ENCODE assay signal across 11 mouse cellular contexts in the genomic region with DNA sequence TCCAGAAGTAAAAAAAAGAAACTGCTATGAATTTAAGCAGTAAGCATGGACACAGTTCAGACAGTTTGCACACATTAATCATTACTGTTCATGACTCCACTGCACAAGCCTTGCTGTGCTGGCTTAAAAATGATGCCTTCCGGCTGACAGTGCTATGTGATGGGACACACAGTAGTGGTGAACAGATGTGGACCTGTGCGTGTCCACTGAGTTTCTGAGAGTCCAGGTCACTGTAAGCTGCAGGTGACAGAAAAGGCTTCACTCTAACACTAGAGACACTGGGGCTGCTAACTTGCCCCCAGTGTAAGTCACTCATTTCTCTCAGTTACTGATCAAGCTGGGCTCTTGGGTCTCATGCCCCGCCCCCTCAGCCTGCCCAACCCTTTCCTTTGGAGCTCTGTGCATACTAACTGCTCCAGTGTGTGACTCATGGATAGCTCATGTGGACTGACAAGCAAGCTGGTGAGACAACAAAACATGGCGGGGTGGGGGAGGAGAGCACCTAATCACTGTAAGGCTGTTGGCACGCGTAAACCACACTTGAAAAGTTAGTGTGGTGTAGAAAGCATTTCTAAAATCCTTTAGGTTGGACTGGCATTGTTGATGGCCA. TPM values are rescaled to one million over a fixed set of nuclear protein-coding genes. Genes with fewer than 3 reads are reported as not detected.
DNase-seq lines count a peak whose midpoint lies in the region; ATAC-seq and TF ChIP-seq lines count a peak whose summit lies in the region.
"Had no signal": no experiment of that assay in that cellular context is flagged by ENCODE, and none has a peak within 500 bp of the region (broad histone marks: within the 10 kb centered on the region; RNA-seq: fewer than 3 reads in every experiment).

No protein-coding gene starts in this region.

- no peak overlapping the region for H3K4me3 ChIP-seq in hindbrain, embryonic 10.5 days
- H3K4me3 ChIP-seq in thymus, adult 2 months (ENCODE audit: control insufficient read depth, insufficient read depth, low read length), result no peak overlapping the region

- H3K4me1 ChIP-seq in hindbrain, embryonic 10.5 days (replicated peaks), result peaks cover 4% of the 10 kb centered on the region; the same call in 1 of the 2 replicates
- H3K4me1 ChIP-seq in thymus, adult 2 months (replicated peaks; ENCODE audit: control insufficient read depth, insufficient read depth, low read length), result no peaks in the 10 kb centered on the region

- H3K27me3 ChIP-seq in hindbrain, embryonic 10.5 days (ENCODE audit: insufficient read depth, poor library complexity, severe bottlenecking), result no peaks in the 10 kb centered on the region
- H3K27me3 ChIP-seq in thymus, adult 2 months (ENCODE audit: control insufficient read depth, insufficient read depth, low read length), result no peaks in the 10 kb centered on the region

- no peak for TF ChIP-seq POLR2A in thymus, adult 2 months (IDR thresholded peaks at IDR 0.05; ENCODE audit: control insufficient read depth, extremely low read depth, insufficient read depth, low read length, poor library complexity)

- WGBS in hindbrain, embryonic 10.5 days, result 84% methylated on average over 6 of the region's 6 CpGs
- 96% methylated on average over 6 of the region's 6 CpGs for WGBS in thymus, adult 2 months

- no peaks in the 10 kb centered on the region for H3K9me3 ChIP-seq in hindbrain, embryonic 10.5 days

- H3K27ac ChIP-seq in hindbrain, embryonic 10.5 days, result no peak overlapping the region
- no peak overlapping the region for H3K27ac ChIP-seq in thymus, adult 2 months (ENCODE audit: control insufficient read depth, insufficient read depth, low read length)

- TF ChIP-seq CTCF in thymus, adult 2 months (IDR thresholded peaks at IDR 0.05; ENCODE audit: borderline replicate concordance, control insufficient read depth, extremely low read depth, insufficient read depth, low read length, poor library complexity), result no peak

- no peak for DNase-seq in frontal cortex, postnatal 25 days (ENCODE audit: low spot score in 2 of 2)
- DNase-seq in right cerebral cortex, postnatal 14 days, result peak; percentile 28
- DNase-seq in right cerebral cortex, postnatal 25 days, result no peak
- peak; percentile 53 for DNase-seq in kidney, postnatal 10 days
- DNase-seq in urinary bladder, postnatal 36 days (ENCODE audit: low spot score in 2 of 2), result peak; percentile 46 to 54
- DNase-seq in hindbrain, embryonic 10.5 days (ENCODE audit: low spot score), result no peak
- DNase-seq in thymus, adult 2 months, result no peak

- peak; percentile 80 for ATAC-seq in frontal cortex, adult (ENCODE audit: low TSS enrichment)
- ATAC-seq: CD4-positive, CD25-positive, alpha-beta regulatory T cell, adult 4 months had no signal

- H3K36me3 ChIP-seq in hindbrain, embryonic 10.5 days, result no peaks in the 10 kb centered on the region
- no peaks in the 10 kb centered on the region for H3K36me3 ChIP-seq in thymus, adult 2 months (ENCODE audit: control insufficient read depth, insufficient read depth, low read length)

RNA-seq across cellular contexts. Expression of a gene that starts 23.5 kb away (rescaled TPM):
- 81.5 and 99.5 TPM in 2 replicates for polyA plus RNA-seq in hindbrain, embryonic 10.5 days (2016; fragmentation: Nextera tagmentation; extraction: Ambion mirVana)
- polyA plus RNA-seq in thymus, adult 2 months (2012; rRNA removed), result 145 and 155 TPM in 2 replicates

RNA-seq across cellular contexts. Expression of a gene that starts 43.1 kb away (rescaled TPM):
- polyA plus RNA-seq in hindbrain, embryonic 10.5 days (2016; fragmentation: Nextera tagmentation; extraction: Ambion mirVana), result not detected in 2 replicates
- polyA plus RNA-seq in thymus, adult 2 months (2012; rRNA removed), result 0.05 and 0.09 TPM in 2 replicates
- polyA plus RNA-seq: CD4-positive, CD25-positive, alpha-beta regulatory T cell, adult 4 months; heart, embryonic 16.5 days; limb, embryonic 11.5 days had no signal

Comparison
In these comparisons a context has a peak if more than half of its experiments do, and no peak if none do; other contexts are left out.
1. DNase-seq: peak in right cerebral cortex, postnatal 14 days (single experiment), kidney, postnatal 10 days (single experiment) and urinary bladder, postnatal 36 days (2 of 2); none in frontal cortex, postnatal 25 days (0 of 2), right cerebral cortex, postnatal 25 days (single experiment), hindbrain, embryonic 10.5 days (single experiment) and thymus, adult 2 months (single experiment).